Mouse (Mus musculus) gastrocnemius, postnatal 25 days (tissue): Measurements from ENCODE around the gene Tubb5. TPM values are rescaled to one million over a fixed set of nuclear protein-coding genes. Genes with fewer than 3 reads are reported as not detected.

Source experiments
- DNase-seq: peaks from one replicate; pipeline ENCODE4 v3.0.0; 2022
- microRNA-seq, 2 experiments: library from miRNA; unstranded; fragments of <30 nt; microRNA quantifications; one replicate each; pipeline ENCODE4 v1.2.0; 2021; ENCODE audit warnings: borderline replicate concordance in 2 of 2
- total RNA-seq, 2 experiments: library from RNA; stranded (reverse); gene quantifications; 1 replicate in 1 of 2; 2 replicates in 1 of 2; pipeline ENCODE4 v1.2.3; 2021

Tubb5 gene
- total RNA-seq, 2 experiments from 2014 or later: 39.2 to 54.5 TPM

DNA sequence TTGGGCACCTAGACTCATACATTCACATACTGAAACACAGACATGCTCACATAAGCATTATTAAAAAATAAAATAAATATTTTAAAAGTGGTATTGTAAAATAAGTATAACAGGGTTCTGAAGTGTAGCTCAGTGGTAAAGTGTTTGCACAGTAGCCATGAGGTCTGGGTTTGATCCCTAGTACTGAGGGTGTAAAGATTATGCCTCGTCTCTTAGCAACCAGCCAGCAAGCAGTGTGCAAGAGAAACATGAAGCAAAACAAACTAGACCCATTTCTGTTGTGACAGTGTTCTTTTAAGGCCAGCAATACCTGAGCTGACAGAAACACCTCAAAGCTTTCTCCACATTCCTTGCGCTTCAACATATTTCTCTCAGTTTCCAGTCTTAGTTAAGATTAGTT, 37.2 kb downstream of the Tubb5 start:
- no peak for DNase-seq

DNA sequence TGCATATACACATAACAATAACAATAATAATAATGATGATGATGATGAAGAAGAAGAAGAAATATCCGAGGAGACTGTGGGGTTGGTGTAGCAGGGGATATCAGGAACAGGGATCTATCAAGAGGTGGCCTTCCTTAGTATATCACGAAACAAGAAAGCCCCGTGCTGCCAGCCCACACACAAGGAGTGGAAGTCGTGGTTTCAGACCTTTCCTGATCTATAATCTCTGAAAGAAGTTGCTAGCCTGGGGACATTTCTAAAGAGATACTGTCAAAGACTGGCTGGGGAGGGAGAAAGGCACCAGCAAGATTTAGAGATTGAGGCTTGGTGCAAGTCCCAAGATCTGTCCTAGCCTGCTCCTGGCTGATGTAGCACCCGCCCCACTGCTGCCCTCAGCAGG, 41.3 kb downstream of the Tubb5 start:
- no peak for DNase-seq

DNA sequence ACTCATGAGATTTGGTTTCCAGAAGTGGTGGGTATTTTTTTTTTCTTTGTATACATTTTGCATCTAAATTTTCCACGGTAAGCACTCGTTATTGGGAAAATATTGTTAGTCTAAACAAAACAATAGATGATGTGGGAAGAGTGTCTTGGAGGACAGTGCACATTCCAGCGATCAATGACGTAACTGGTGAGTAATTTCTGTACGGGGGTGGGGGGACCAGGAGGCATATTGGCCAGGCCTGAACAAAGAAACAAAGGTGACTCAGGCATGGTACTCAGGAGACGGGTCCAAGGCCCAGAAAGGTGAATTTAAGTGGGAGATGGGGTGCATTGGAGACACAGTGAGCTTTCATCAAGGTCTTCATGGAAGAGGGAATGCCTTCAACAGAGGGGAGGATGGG, 42.5 kb downstream of the Tubb5 start:
- no peak for DNase-seq

DNA sequence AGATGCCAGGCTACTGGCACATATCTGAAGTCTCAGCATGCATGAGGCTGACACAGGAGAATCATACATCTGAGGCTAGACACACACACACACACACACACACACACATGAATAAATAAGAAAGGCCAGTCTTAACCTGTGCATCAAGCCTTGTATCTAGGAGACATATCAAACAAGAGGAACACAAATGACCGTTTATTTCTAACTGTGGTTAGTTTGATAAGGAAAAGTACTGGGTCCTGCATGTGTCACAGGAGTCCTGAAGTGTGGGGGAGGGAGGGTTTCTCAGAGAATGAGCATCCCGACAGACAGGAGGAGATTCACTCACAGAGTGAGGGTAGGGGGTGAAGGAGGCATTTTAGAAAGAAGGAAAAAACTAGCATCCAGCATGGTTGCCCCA, 43.0 kb downstream of the Tubb5 start:
- no peak for DNase-seq

DNA sequence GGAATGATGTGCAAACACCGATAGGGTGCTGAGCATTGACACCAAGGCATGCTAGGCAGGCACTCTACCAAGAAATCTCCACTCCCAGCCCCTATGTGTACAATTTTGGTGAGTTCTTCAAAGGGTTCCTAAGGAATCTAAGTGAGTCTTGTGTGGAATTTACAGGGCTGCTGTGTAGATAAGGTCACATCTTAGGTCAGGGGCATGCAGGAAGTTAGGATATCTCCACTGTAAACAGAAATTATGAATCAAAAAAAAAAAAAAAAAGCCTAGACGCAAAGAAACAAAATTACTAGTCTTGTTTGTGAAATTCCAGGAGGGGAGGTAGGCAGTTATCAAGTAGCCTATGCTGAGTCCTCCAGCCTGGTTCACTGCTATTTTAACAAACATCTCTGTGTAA, 45.3 kb downstream of the Tubb5 start:
- no peak for DNase-seq

DNA sequence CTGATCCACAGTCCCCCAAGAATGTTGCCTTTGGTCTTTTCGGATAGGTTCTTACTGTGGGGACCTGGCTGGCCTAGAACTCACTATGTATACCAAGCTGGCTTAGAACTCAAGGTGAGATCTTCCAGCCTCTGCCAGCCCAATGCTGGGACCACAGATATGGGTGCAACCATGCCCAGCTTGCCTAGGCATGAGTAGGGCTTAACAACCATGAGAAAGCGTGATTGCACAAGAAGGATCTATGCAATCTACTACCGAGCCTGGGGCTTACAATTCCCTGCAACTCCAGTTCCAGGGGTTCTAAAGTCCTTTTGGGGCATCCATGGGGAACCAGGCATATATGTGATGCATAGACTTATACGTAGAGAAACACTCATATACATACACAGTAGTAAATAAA, 47.2 kb downstream of the Tubb5 start:
- DNase-seq: no peak

DNA sequence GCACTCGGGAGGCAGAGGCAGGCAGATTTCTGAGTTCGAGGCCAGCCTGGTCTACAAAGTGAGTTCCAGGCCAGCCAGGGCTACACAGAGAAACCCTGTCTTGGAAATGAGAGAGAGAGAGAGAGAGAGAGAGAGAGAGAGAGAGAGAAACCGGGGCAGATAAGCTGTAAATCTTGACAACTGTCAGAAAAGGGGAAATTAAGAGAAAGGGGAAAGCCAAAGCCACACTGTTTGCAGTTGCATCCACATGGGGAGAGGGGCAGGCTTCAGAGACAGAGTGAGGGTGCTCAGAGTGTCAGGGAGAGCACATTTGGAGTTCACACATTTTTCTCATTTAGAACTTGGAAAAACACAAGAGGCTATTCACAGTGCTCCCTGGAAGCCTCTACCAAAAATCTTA, 50.1 kb downstream of the Tubb5 start:
- DNase-seq: no peak

DNA sequence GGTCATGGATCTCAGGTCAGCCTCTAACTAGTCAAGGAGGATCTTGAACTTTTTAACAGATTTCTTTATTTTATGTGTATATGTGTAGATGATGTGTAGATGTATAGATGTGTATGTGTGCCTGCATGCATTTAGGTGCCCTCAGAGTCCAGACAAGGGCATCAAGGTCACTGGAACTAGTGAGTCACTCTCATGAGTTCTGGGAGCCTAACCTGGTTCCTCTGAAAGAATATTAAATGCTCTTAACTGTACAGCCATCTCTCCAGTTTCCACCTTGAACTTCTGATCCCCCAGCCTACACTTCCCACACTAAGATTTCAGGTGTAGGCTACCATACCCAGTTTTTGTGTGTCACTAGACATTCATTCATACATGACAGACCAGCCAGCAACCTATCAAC, 50.6 kb downstream of the Tubb5 start:
- no peak for DNase-seq

DNA sequence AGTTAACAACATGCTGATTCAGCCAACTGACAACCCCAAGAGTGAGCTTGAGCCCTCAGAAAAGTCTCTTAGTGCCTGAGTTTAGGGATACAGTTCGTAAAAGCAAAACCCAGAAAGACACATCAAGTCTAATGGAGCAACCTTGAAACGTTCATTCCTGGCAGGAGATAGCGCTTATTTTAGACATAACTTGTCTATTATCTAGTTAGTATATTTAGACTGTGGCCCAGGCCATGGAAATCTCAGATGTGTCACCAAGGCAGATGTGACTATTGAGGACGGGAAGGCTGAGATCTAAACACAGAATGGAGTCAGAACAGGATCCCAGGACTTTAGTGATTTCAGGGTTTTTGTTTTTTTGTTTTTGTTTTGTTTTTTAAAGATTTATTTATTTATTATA, 53.0 kb downstream of the Tubb5 start:
- no peak for DNase-seq

DNA sequence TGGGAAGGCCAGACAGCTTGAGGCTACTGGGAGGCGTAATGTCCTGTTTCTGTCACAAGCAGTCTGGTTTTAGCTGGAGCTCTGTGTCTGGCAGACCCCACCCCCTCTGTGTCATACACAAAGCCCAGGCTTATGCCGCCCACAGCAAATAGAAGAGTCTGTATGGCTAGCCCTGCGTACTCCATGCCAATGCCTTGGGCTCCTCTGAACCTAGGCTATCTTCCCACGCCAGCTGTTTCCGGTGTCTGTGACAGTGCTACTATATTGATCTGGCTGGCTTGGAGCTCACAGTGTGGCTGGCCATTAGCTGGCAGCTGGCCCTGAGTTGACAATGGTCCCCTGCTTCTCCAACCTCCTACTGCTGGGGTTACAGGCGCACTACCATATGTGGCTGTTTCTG, 54.2 kb downstream of the Tubb5 start:
- DNase-seq: no peak

Small RNA genes lying within 50 kb of the gene (microRNA-seq; reads per million reads assigned to microRNA genes)
- gene Gm28033: 0 reads per million in 2 experiments

Other genes starting within 250 kb of the Tubb5 start
- gene Sfta2, start 236.8 kb downstream of the Tubb5 start, total RNA-seq: not detected
- not detected for gene Gm9573, start 211.7 kb downstream of the Tubb5 start, total RNA-seq
- gene Mucl3, start 194.6 kb downstream of the Tubb5 start, total RNA-seq: not detected
- gene Vars2, start 170.7 kb downstream of the Tubb5 start, total RNA-seq: 10 to 100 TPM in 1 of 2 experiments, 1 to 10 TPM in 1; 9.9 to 14.7 TPM
- 10 to 100 TPM; 14.7 to 15.3 TPM for gene Gtf2h4, start 164.6 kb downstream of the Tubb5 start, total RNA-seq
- gene Ddr1, start 133.7 kb downstream of the Tubb5 start, total RNA-seq: 10 to 100 TPM; 14.1 to 16.1 TPM
- gene Ier3, start 16.6 kb downstream of the Tubb5 start, total RNA-seq: 1 to 10 TPM; 4.0 to 4.5 TPM
- 10 to 100 TPM; 41.0 to 46.3 TPM for gene Flot1, start 15.1 kb downstream of the Tubb5 start, total RNA-seq
- gene Mdc1, start 3.2 kb upstream of the Tubb5 start, total RNA-seq: 1 to 10 TPM; 3.7 to 5.2 TPM
- 1 to 10 TPM in 1 of 2 experiments, under 1 TPM in 1; 0.74 to 1.6 TPM for gene Nrm, start 23.0 kb upstream of the Tubb5 start, total RNA-seq
- 1 to 10 TPM; 4.8 to 8.0 TPM for gene Ppp1r18, start 27.3 kb upstream of the Tubb5 start, total RNA-seq
- gene Dhx16, start 41.5 kb upstream of the Tubb5 start, total RNA-seq: 10 to 100 TPM; 14.8 to 15.2 TPM
- 10 to 100 TPM; 62.4 to 86.6 TPM for gene 2310061I04Rik, start 59.1 kb upstream of the Tubb5 start, total RNA-seq
- 1 to 10 TPM; 3.0 to 4.6 TPM for gene Atat1, start 71.8 kb upstream of the Tubb5 start, total RNA-seq
- gene Mrps18b, start 78.1 kb upstream of the Tubb5 start, total RNA-seq: 10 to 100 TPM; 52.8 to 59.6 TPM
- gene Ppp1r10, start 78.1 kb upstream of the Tubb5 start, total RNA-seq: 10 to 100 TPM; 17.7 to 25.5 TPM
- 10 to 100 TPM; 64.6 to 68.1 TPM for gene Abcf1, start 131.5 kb upstream of the Tubb5 start, total RNA-seq
- 10 to 100 TPM; 14.7 to 16.1 TPM for gene Gnl1, start 141.5 kb upstream of the Tubb5 start, total RNA-seq
- gene Prr3, start 141.9 kb upstream of the Tubb5 start, total RNA-seq: 1 to 10 TPM; 2.6 to 3.9 TPM
- 1 to 10 TPM; 1.6 to 1.7 TPM for gene H2-T24, start 182.3 kb upstream of the Tubb5 start, total RNA-seq
- gene H2-T23, start 194.5 kb upstream of the Tubb5 start, total RNA-seq: 1 to 10 TPM; 6.2 to 8.7 TPM
- 1 to 10 TPM; 5.8 to 7.2 TPM for gene H2-T22, start 204.4 kb upstream of the Tubb5 start, total RNA-seq
- not detected for gene Gm6034, start 204.7 kb upstream of the Tubb5 start, total RNA-seq
- 1 to 10 TPM; 1.3 to 2.4 TPM for gene Gm11127, start 220.1 kb upstream of the Tubb5 start, total RNA-seq